Mouse (Mus musculus): ENCODE measurements around the gene Olfr1342. TPM values are rescaled to one million over a fixed set of nuclear protein-coding genes. Genes with fewer than 3 reads are reported as not detected.

The Olfr1342 gene
- under 1 TPM in 1 of 2 experiments, not detected in 1; 0.12 TPM for polyA plus RNA-seq (2017; shearing (Covaris generic))

GRCm38 (mm10) chr4:118692412-118692973, at the start of gene Olfr1342:
Gene Olfr1342 (minus strand): TSS chr4:118692756.

DNA sequence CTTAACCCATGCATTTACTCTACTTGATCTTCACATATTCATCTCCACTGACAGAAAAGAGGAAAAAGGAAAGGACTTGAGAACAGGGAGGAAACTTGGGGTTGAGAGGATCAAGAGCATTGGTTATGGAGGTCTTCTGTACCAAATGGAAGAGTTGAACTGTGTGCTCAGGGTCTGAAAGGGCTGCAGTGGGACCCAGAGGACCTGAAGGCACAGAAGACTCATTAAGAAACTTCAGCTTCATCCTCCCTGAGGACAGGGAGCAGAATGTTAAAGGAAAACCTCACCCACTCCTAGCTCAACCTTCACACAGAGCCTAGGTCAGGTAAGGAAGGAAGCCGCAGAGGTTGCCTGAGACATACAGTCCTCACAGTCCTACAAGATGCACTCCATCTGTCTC, 39.3 kb upstream of the Olfr1342 start, which contains the start of gene Olfr1339:
Gene Olfr1339 (plus strand): TSS at position 301 of the 400 bp plus-strand sequence.

GRCm38 (mm10) chr4:118719838-118720237, 27.3 kb upstream of the Olfr1342 start, which contains the start of gene Olfr1340:
Gene Olfr1340 (plus strand): TSS chr4:118720138.

GRCm38 (mm10) chr4:118703223-118703622, 10.7 kb upstream of the Olfr1342 start, which contains the start of gene Olfr1341:
Gene Olfr1341 (plus strand): TSS chr4:118703523.

GRCm38 (mm10) chr4:118658652-118659051, 33.9 kb downstream of the Olfr1342 start, which contains the start of gene Olfr62:
Gene Olfr62 (plus strand): TSS chr4:118658952.

Other genes starting within 250 kb of the Olfr1342 start
- under 1 TPM; 0.11 to 0.17 TPM for gene Mpl, start 235.2 kb downstream of the Olfr1342 start, polyA plus RNA-seq (2017; shearing (Covaris generic))
- gene Tie1, start 202.7 kb downstream of the Olfr1342 start, polyA plus RNA-seq (2017; shearing (Covaris generic)), result under 1 TPM in 1 of 2 experiments, not detected in 1; 0.10 TPM
- gene 2610528J11Rik, start 165.8 kb downstream of the Olfr1342 start, polyA plus RNA-seq (2017; shearing (Covaris generic)), result not detected
- gene Tmem125, start 148.7 kb downstream of the Olfr1342 start, polyA plus RNA-seq (2017; shearing (Covaris generic)), result under 1 TPM in 1 of 2 experiments, not detected in 1; 0.33 TPM
- under 1 TPM in 1 of 2 experiments, not detected in 1; 0.10 TPM for gene Cfap57, start 72.0 kb downstream of the Olfr1342 start, polyA plus RNA-seq (2017; shearing (Covaris generic))
- 100 to 1,000 TPM; 131 to 185 TPM for gene Ebna1bp2, start 72.0 kb downstream of the Olfr1342 start, polyA plus RNA-seq (2017; shearing (Covaris generic))
- gene Olfr62, start 33.8 kb downstream of the Olfr1342 start, polyA plus RNA-seq (2017; shearing (Covaris generic)), result not detected
- gene Olfr1341, start 10.8 kb upstream of the Olfr1342 start, polyA plus RNA-seq (2017; shearing (Covaris generic)), result under 1 TPM in 1 of 2 experiments, not detected in 1; 0.71 TPM
- gene Olfr1340, start 27.4 kb upstream of the Olfr1342 start, polyA plus RNA-seq (2017; shearing (Covaris generic)), result under 1 TPM in 1 of 2 experiments, not detected in 1; 0.05 TPM
- under 1 TPM in 1 of 2 experiments, not detected in 1; 0.17 TPM for gene Olfr1339, start 39.4 kb upstream of the Olfr1342 start, polyA plus RNA-seq (2017; shearing (Covaris generic))
- under 1 TPM in 1 of 2 experiments, not detected in 1; 0.32 TPM for gene Olfr1338, start 66.0 kb upstream of the Olfr1342 start, polyA plus RNA-seq (2017; shearing (Covaris generic))
- gene Olfr1337, start 89.8 kb upstream of the Olfr1342 start, polyA plus RNA-seq (2017; shearing (Covaris generic)), result not detected
- gene Olfr1335, start 117.2 kb upstream of the Olfr1342 start, polyA plus RNA-seq (2017; shearing (Covaris generic)), result under 1 TPM in 1 of 2 experiments, not detected in 1; 0.27 TPM
- gene Olfr1333, start 143.5 kb upstream of the Olfr1342 start, polyA plus RNA-seq (2017; shearing (Covaris generic)), result not detected
- gene Olfr1331, start 171.9 kb upstream of the Olfr1342 start, polyA plus RNA-seq (2017; shearing (Covaris generic)), result under 1 TPM in 1 of 2 experiments, not detected in 1; 0.36 TPM
- gene Olfr1330, start 195.8 kb upstream of the Olfr1342 start, polyA plus RNA-seq (2017; shearing (Covaris generic)), result under 1 TPM in 1 of 2 experiments, not detected in 1; 0.82 TPM
- not detected for gene Olfr1329, start 224.7 kb upstream of the Olfr1342 start, polyA plus RNA-seq (2017; shearing (Covaris generic))
- gene Olfr1328, start 245.9 kb upstream of the Olfr1342 start, polyA plus RNA-seq (2017; shearing (Covaris generic)), result under 1 TPM in 1 of 2 experiments, not detected in 1; 0.31 TPM

All from activated CD4-positive, CD25-positive, alpha-beta regulatory T cell (primary cell).